Mouse (Mus musculus) spleen, adult 18-20 months (tissue): ENCODE data around the gene Sash1.
"Not testable (repeated sequence)": the region's sequence is repeated elsewhere in the genome, so short reads cannot be mapped to it uniquely, and the experiment has no call there.

Experiments used
- DNase-seq, 2 experiments: peaks; one replicate each; pipeline ENCODE4 v3.0.0; 2022; ENCODE audit warnings: mixed read lengths in 2 of 2

Sash1 gene

GRCm38 (mm10) chr10:8749537-8749936 is 136.3 kb downstream of the Sash1 start:
- DNase-seq: no peak

DNA sequence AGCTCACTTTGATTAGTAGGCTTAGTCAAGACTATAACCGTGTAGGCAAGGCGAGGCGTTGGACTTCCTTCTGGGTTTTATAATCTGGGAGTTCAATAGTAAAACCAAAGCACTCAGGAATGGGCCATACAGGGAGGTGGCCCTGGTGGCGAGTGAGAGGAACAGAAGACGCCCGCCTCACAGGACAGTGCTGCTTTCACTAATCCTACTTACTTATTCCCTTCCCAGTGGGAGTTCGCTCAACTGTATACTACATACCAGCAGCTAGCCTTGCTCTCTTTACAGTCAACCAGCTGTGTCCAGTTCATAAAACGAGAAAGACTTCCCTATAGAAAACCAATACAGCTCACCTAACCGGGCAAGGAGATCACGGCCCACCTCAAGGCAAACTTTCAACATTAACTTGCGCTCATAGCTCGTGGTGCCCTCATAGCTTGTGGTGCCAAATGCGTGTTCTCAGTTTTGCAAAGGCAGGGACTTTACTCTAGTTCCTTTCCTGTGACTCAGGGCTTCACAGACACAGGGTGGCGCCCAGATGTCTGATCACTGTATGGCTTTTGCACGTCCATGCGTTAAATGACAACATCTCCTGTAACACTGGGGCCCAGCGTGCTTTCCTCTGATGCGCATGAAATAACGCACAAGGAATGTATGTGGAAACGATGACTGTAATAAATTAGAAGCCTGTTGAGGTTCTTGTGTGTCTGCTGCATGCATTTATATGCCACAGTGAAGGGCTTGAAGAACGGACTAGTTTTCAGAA is 138.2 kb downstream of the Sash1 start:
- no peak for DNase-seq

GRCm38 (mm10) chr10:8746082-8746696 is 139.7 kb downstream of the Sash1 start:
- DNase-seq: no peak

- peak in 1 of 2 experiments; percentile 26 for DNase-seq
Observed at GRCm38 (mm10) chr10:8742872-8743271, 143.0 kb downstream of the Sash1 start.

DNA sequence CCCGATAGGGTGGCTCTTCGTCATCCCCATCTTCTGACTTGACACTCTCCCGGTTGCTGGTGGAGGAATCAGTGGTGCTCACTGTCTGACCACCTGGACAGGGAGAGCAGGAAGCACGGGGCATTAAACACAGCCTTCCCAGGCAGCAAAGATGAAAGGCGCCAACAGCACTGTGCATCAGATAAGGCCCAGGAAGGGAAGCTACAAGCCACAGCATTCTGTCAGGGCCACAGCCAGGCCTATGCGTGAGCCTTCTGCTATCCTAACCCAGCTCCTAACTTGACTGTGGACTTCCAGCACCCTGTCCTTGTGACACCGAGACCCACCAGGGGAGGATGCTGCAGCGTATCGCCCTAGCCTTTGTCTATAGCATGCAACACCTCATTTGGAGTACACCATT is 144.4 kb downstream of the Sash1 start:
- no peak for DNase-seq

DNA sequence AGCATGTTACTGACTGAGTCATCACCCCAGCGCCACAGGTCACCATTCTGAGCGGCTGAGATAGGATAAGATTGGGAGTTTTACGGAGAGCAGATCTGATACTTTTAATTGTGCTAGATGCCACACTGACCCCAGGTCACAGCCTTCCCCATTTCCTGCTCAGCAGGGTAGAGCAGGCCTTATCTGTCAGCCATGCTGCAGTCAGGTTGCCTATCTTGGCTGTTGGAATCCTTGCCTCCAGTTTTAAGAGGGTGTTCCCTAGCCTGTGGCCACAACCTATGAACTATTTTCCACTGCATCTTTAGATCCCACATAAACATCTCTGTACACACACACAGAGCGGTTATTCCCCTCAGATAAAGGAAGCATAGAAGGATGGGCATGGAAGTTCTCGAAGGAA is 145.1 kb downstream of the Sash1 start:
- DNase-seq: no peak

GRCm38 (mm10) chr10:8729387-8730337 is 156.2 kb downstream of the Sash1 start:
- no peak for DNase-seq

- DNase-seq: no peak
Observed at GRCm38 (mm10) chr10:8719345-8719744, 166.5 kb downstream of the Sash1 start.

- no peak for DNase-seq
Observed at GRCm38 (mm10) chr10:8718831-8719230, 167.0 kb downstream of the Sash1 start.

DNA sequence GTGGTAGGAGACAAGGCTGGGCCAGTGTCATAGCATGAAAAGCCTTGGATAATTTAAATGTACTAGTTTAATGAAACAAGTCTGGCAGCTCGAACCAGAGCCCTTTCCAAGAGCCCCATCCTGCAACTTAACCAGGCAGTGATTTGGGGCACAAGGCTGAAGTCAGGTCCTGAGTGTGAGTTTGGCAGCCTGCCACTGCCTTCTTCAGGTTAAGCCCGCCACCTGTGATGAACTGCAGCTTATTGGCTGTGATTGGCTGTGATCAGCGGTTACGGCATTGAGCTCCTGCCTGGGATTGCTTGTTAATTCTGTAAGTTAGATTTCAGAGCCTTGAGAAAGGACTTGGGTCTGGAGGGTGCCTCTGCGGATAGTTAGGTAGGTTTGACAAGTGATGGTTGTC is 168.7 kb downstream of the Sash1 start:
- no peak for DNase-seq

DNA sequence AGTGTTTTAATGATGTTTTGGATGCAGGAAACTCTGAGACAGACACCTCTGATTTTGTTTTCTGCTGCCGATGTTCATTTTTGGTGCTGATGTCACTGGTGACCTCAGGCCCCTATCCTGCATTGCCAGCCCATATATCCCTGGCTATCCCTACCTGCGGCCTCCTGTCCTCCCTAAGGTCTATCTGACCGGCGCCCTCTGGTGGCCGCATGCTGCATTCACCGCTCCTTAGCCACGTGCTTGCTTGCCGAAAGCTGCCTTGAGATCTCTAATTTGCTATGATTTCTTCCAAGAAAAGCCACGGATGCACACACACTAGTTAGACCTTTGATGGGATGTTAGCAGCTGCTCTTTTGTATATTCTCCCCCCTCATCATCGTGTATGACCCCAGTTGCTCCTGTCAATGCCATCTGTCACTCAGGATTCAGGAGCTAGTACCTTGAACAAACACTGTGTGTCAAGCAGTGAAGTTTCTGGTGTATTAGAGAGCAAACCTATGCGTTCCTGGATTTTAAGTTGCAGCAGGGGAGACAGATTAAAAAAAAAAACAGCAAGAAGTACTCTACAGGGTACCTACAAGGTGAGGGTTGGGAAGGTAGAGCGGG is 170.1 kb downstream of the Sash1 start:
- DNase-seq: peak; percentile 18 to 61

DNA sequence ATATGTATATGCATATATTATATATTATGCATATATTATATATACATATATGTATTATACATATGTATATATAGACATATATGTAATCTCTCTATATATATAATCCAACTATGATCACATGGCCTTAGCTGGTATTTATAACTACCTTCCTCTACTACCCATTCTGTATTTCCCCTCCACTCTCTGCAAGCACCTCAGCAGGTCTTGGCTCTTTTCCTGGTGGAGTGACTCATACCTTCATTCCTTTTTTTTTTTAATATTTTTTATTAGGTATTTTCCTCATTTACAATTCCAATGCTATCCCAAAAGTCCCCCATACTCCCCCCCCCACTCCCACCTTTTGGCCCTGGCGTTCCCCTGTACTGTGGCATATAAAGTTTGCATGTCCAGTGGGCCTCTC is 189.2 kb downstream of the Sash1 start:
- not testable (repeated sequence) for DNase-seq

GRCm38 (mm10) chr10:8693996-8694500 is 191.8 kb downstream of the Sash1 start:
- DNase-seq: no peak

DNA sequence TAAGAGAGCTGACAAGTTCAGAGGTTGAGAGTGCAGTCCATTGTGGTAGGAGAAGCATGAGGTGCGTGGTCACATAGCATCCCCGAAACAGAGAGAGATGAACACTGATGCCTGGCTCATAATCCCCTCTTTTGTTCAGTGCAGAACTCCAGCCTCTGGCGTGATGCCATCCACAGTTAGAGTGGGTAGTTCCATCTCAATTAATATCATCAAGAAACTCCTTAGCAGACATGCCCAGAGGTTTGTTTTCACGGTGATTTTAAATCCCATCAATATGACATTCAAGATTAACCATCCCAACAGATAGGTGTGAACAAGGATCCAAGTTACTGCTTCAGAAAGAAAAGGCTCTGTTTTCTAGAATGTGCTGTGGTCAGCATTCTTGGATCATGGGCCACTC is 192.3 kb downstream of the Sash1 start:
- no peak for DNase-seq

DNA sequence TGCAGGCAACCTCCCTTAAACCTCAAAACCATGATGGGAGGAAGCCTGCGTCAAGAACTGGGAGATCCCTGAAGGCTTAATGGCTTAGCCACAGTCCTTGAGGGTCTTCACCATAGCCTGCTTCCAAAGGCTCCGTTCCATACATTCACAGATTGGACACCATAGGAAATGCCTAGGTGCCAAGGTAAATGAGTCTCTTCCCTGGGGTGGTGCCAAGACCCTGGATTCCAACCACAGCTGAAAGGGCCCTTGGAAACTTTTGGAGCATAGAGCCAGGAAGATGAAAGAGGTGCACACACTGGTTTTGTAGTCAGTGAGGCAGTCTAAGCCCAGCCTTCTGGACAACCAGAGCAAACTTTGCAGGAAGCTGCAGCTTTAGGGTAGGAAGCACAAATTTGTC is 193.3 kb downstream of the Sash1 start:
- DNase-seq: no peak

DNA sequence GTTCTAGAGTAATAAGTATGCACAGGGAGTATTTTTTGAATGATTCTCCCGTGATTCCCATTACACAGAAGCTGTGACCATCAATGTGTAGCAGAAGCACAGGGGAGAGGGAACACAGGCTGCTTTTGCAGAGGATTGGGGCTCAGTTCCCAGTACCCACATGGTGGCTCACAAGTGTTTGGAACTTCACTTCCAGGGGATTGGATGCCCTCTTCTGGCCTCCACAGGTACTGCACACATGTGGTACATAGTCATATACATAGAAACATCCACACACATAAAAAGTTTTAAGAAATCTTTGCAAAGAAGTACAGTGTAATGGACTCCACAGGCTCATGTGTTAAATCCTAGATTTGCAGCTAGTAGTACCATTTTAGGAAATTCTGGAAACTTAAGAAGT is 199.7 kb downstream of the Sash1 start:
- DNase-seq: no peak

GRCm38 (mm10) chr10:8685269-8685668 is 200.6 kb downstream of the Sash1 start:
- DNase-seq: no peak

DNA sequence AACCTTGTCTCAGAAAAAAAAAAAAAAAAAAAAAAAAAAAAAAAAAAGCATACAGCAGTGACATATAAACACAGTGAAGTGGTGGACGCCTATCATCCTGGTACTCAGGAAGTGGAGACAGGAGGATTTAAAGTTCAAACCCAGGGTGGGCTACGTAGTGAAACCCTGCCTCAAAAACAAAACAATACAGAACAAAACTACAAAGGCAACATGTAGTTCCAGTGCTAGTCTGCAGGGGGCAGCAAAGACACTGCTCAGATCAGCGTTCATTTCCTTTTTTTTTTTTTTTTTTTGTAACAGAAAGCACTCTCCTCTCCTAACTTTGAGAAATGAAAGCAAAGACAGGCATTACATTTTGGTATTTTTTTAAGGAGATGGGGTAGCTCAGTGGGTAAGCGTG is 203.0 kb downstream of the Sash1 start:
- peak in 1 of 2 experiments; percentile 37 for DNase-seq

DNA sequence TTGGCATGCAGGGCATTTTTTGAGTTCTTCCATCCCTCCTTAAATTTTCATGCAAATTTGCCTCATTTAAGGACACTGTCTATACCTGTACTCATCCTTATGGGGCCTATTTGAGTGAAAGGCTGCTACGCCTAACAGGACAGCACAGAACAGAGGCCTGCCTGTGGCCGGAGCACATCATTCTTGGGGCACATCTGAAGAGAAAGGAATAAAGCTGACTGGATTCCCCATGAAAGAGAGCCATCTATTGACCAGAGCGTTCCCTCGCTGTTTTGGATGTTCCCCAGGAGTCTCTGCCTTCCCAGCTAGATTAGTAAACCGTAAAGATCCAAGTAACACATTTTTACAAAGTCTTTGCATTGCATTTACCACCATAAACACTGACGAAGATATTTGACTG is 203.5 kb downstream of the Sash1 start:
- DNase-seq: no peak

- DNase-seq: no peak
Observed at GRCm38 (mm10) chr10:8676722-8677121, 209.1 kb downstream of the Sash1 start.
